Mouse (Mus musculus) C2C12 (cell line): Measurements from ENCODE around the gene Dis3l.

ENCODE experiments used
- CTCF ChIP-seq: IDR thresholded peaks from one replicate; pipeline ENCODE4 v1.5.1; 2011; ENCODE audit not compliant: control insufficient read depth, insufficient read depth, insufficient read length
- USF1 ChIP-seq: IDR thresholded peaks from one replicate; pipeline ENCODE4 v1.6.1; 2011; ENCODE audit warnings: low read depth, mild to moderate bottlenecking, control low read depth, moderate library complexity

DNA sequence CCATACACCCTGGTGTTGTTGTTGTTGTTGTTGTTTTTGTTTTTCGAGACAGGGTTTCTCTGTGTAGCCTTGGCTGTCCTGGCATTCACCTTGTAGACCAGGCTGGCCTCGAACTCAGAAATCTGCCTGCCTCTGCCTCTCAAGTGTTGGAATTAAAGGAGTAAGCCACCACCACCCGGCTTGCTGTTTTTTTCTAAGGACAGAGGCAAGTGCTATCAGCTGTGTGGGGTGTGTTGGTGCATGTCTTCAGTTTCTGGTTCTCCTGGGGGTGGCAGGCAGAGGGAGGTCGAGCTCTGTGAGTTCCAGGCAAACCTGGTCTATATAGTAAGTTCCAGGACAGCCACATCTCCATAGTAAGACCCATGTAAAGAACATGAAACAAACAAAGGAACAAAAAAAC is 66.8 kb downstream of the Dis3l start:
- no peak for TF ChIP-seq CTCF
- no peak for TF ChIP-seq USF1
